Mouse (Mus musculus): ENCODE data around the gene Ephb1.

Ephb1 gene

GRCm38 (mm10) chr9:102358011-102358410 lies 3.5 kb upstream of the Ephb1 start:
- Histone ChIP-seq H3K27me3 (ENCODE audit: insufficient read depth, low read length) (peaks cover 60% of the 10 kb centered on the region), H3K36me3 (ENCODE audit: insufficient read depth, low read length) (no peaks in the 10 kb centered on the region), H3K9me3 (ENCODE audit: low read length) (no peaks in the 10 kb centered on the region; the same call in 1 of the 2 replicates), H3K4me3 (replicated peaks; ENCODE audit: low read length) (no peak overlapping the region), H3K4me1 (replicated peaks; ENCODE audit: low read depth, low read length) (peaks cover 10% of the 10 kb centered on the region)
- TF ChIP-seq NANOG (IDR thresholded peaks at IDR 0.05; ENCODE audit: borderline replicate concordance, low read length) (no peak), POU5F1 (IDR thresholded peaks at IDR 0.05; ENCODE audit: borderline replicate concordance, low read length) (no peak), CTCF (conservative IDR thresholded peaks at IDR 0.05; ENCODE audit: low read length) (no peak)

- TF ChIP-seq CTCF (conservative IDR thresholded peaks at IDR 0.05; ENCODE audit: low read length) (no peak), NANOG (IDR thresholded peaks at IDR 0.05; ENCODE audit: borderline replicate concordance, low read length) (no peak), POU5F1 (IDR thresholded peaks at IDR 0.05; ENCODE audit: borderline replicate concordance, low read length) (no peak)
- Histone ChIP-seq H3K4me3 (replicated peaks; ENCODE audit: low read length) (no peak overlapping the region), H3K36me3 (ENCODE audit: insufficient read depth, low read length) (no peaks in the 10 kb centered on the region), H3K27me3 (ENCODE audit: insufficient read depth, low read length) (peaks cover 75% of the 10 kb centered on the region), H3K9me3 (ENCODE audit: low read length) (no peaks in the 10 kb centered on the region; the same call in 1 of the 2 replicates), H3K4me1 (replicated peaks; ENCODE audit: low read depth, low read length) (peaks cover 23% of the 10 kb centered on the region)
Observed at GRCm38 (mm10) chr9:102356516-102356915, 2.0 kb upstream of the Ephb1 start.

GRCm38 (mm10) chr9:102355726-102356125 lies 1.2 kb upstream of the Ephb1 start:
- Histone ChIP-seq H3K4me3 (replicated peaks; ENCODE audit: low read length) (no peak overlapping the region), H3K36me3 (ENCODE audit: insufficient read depth, low read length) (no peaks in the 10 kb centered on the region), H3K27me3 (ENCODE audit: insufficient read depth, low read length) (peaks cover 83% of the 10 kb centered on the region), H3K4me1 (replicated peaks; ENCODE audit: low read depth, low read length) (peaks cover 23% of the 10 kb centered on the region), H3K9me3 (ENCODE audit: low read length) (no peaks in the 10 kb centered on the region; the same call in 1 of the 2 replicates)
- no peak for TF ChIP-seq CTCF (conservative IDR thresholded peaks at IDR 0.05; ENCODE audit: low read length)

- Histone ChIP-seq H3K4me1 (replicated peaks; ENCODE audit: low read depth, low read length) (peaks cover 23% of the 10 kb centered on the region), H3K36me3 (ENCODE audit: insufficient read depth, low read length) (no peaks in the 10 kb centered on the region), H3K27me3 (ENCODE audit: insufficient read depth, low read length) (peaks cover 92% of the 10 kb centered on the region), H3K9me3 (ENCODE audit: low read length) (no peaks in the 10 kb centered on the region; the same call in 1 of the 2 replicates), H3K4me3 (replicated peaks; ENCODE audit: low read length) (peak overlapping the region; percentile 82)
- TF ChIP-seq NANOG (IDR thresholded peaks at IDR 0.05; ENCODE audit: borderline replicate concordance, low read length) (no peak), CTCF (conservative IDR thresholded peaks at IDR 0.05; ENCODE audit: low read length) (no peak), POU5F1 (IDR thresholded peaks at IDR 0.05; ENCODE audit: borderline replicate concordance, low read length) (no peak)
Observed at GRCm38 (mm10) chr9:102353636-102354491, 629 bp downstream of the Ephb1 start.

GRCm38 (mm10) chr9:102353056-102353635 lies 1.3 kb downstream of the Ephb1 start:
- H3K27me3 ChIP-seq (ENCODE audit: insufficient read depth, low read length) = peaks cover 96% of the 10 kb centered on the region
- H3K9me3 ChIP-seq (ENCODE audit: low read length) = no peaks in the 10 kb centered on the region; the same call in 1 of the 2 replicates
- peak overlapping the region; percentile 82 for H3K4me3 ChIP-seq (replicated peaks; ENCODE audit: low read length)
- H3K36me3 ChIP-seq (ENCODE audit: insufficient read depth, low read length) = no peaks in the 10 kb centered on the region
- no peak for TF ChIP-seq NANOG (IDR thresholded peaks at IDR 0.05; ENCODE audit: borderline replicate concordance, low read length)
- TF ChIP-seq CTCF (conservative IDR thresholded peaks at IDR 0.05; ENCODE audit: low read length) = no peak
- no peak for TF ChIP-seq POU5F1 (IDR thresholded peaks at IDR 0.05; ENCODE audit: borderline replicate concordance, low read length)
- H3K4me1 ChIP-seq (replicated peaks; ENCODE audit: low read depth, low read length) = peaks cover 23% of the 10 kb centered on the region

- Histone ChIP-seq H3K4me3 (replicated peaks; ENCODE audit: low read length) (peak overlapping the region; percentile 82), H3K9me3 (ENCODE audit: low read length) (no peaks in the 10 kb centered on the region), H3K36me3 (ENCODE audit: insufficient read depth, low read length) (no peaks in the 10 kb centered on the region), H3K27me3 (ENCODE audit: insufficient read depth, low read length) (peaks cover 98% of the 10 kb centered on the region), H3K4me1 (replicated peaks; ENCODE audit: low read depth, low read length) (peaks cover 23% of the 10 kb centered on the region)
- TF ChIP-seq CTCF (conservative IDR thresholded peaks at IDR 0.05; ENCODE audit: low read length) (no peak), POU5F1 (IDR thresholded peaks at IDR 0.05; ENCODE audit: borderline replicate concordance, low read length) (no peak), NANOG (IDR thresholded peaks at IDR 0.05; ENCODE audit: borderline replicate concordance, low read length) (no peak)
Observed at GRCm38 (mm10) chr9:102352186-102353055, 2.1 kb downstream of the Ephb1 start.

GRCm38 (mm10) chr9:102351721-102352120 lies 2.8 kb downstream of the Ephb1 start:
- H3K36me3 ChIP-seq (ENCODE audit: insufficient read depth, low read length) = no peaks in the 10 kb centered on the region
- no peak overlapping the region for H3K4me3 ChIP-seq (replicated peaks; ENCODE audit: low read length)
- H3K9me3 ChIP-seq (ENCODE audit: low read length) = no peaks in the 10 kb centered on the region
- peaks cover 98% of the 10 kb centered on the region for H3K27me3 ChIP-seq (ENCODE audit: insufficient read depth, low read length)
- H3K4me1 ChIP-seq (replicated peaks; ENCODE audit: low read depth, low read length) = peaks cover 23% of the 10 kb centered on the region
- TF ChIP-seq POU5F1 (IDR thresholded peaks at IDR 0.05; ENCODE audit: borderline replicate concordance, low read length) = no peak
- no peak for TF ChIP-seq CTCF (conservative IDR thresholded peaks at IDR 0.05; ENCODE audit: low read length)
- TF ChIP-seq NANOG (IDR thresholded peaks at IDR 0.05; ENCODE audit: borderline replicate concordance, low read length) = no peak

GRCm38 (mm10) chr9:102351221-102351620 lies 3.3 kb downstream of the Ephb1 start:
- no peaks in the 10 kb centered on the region for H3K36me3 ChIP-seq (ENCODE audit: insufficient read depth, low read length)
- peaks cover 98% of the 10 kb centered on the region for H3K27me3 ChIP-seq (ENCODE audit: insufficient read depth, low read length)
- H3K9me3 ChIP-seq (ENCODE audit: low read length) = no peaks in the 10 kb centered on the region
- H3K4me1 ChIP-seq (replicated peaks; ENCODE audit: low read depth, low read length) = peaks cover 23% of the 10 kb centered on the region
- no peak overlapping the region for H3K4me3 ChIP-seq (replicated peaks; ENCODE audit: low read length)
- TF ChIP-seq NANOG (IDR thresholded peaks at IDR 0.05; ENCODE audit: borderline replicate concordance, low read length) (no peak), CTCF (conservative IDR thresholded peaks at IDR 0.05; ENCODE audit: low read length) (no peak), POU5F1 (IDR thresholded peaks at IDR 0.05; ENCODE audit: borderline replicate concordance, low read length) (no peak)

All from E14TG2a.4 (cell line).